Mouse (Mus musculus): ENCODE results near the gene Gm20772.
"Not testable (repeated sequence)": the region's sequence is repeated elsewhere in the genome, so short reads cannot be mapped to it uniquely, and the experiment has no call there.

Gm20772 gene

GRCm38 (mm10) chrY:17874441-17874840 lies at the start of gene Gm20772, which contains the start of gene Gm20831:
TSS of gene Gm20772 (plus strand) at chrY:17874741.
TSS of gene Gm20831 (plus strand) at chrY:17874741.
- DNase-seq (ENCODE audit: low read depth) = not testable (repeated sequence)

- not testable (repeated sequence) for DNase-seq (ENCODE audit: low read depth)
These were observed 28.4 kb upstream of the Gm20772 start, which contains the start of gene Gm21904 for GRCm38 (mm10) chrY:17846166-17846565. TSS of gene Gm21904 (minus strand) at chrY:17846266.

Measured in induced T-regulatory cell, adult 2 months (primary cell).